Mouse (Mus musculus) skeletal muscle tissue, postnatal 0 days (tissue): ENCODE measurements around the gene Art5. TPM values are rescaled to one million over a fixed set of nuclear protein-coding genes. Genes with fewer than 3 reads are reported as not detected.

Source experiments
- polyA plus RNA-seq: library from polyadenylated mRNA; unstranded; fragments of >200 nt; fragmentation: Nextera tagmentation; extraction: Ambion mirVana; gene quantifications from 2 replicates; pipeline ENCODE4 v1.2.1, GENCODE M21; 2015

Art5 gene
- polyA plus RNA-seq: 21.8 and 25.9 TPM in 2 replicates

GRCm38 (mm10) chr7:102109171-102109570, at the start of gene Art5:
TSS of gene Art5 (minus strand) at chr7:102109489.

GRCm38 (mm10) chr7:102116579-102117331, 7.5 kb upstream of the Art5 start, which contains the start of gene Chrna10:
TSS of gene Chrna10 (minus strand) at chr7:102116828.

GRCm38 (mm10) chr7:102101487-102101886, 7.8 kb downstream of the Art5 start, which contains the start of gene Art1:
TSS of gene Art1 (plus strand) at chr7:102101743.

GRCm38 (mm10) chr7:102082816-102083215, 26.5 kb downstream of the Art5 start, which contains the start of gene Trpc2:
TSS of gene Trpc2 (plus strand) at chr7:102083116.

GRCm38 (mm10) chr7:102065046-102065891, 44.0 kb downstream of the Art5 start, which contains the start of the genes Rnf121, Xndc1 and Xntrpc:
TSS of gene Rnf121 (minus strand) at chr7:102065469.
TSS of gene Xndc1 (plus strand) at chr7:102065511.
TSS of gene Xntrpc (plus strand) at chr7:102065713.

Other genes with a start within 250 kb of the Art5 start
- gene Anapc15, start 245.8 kb downstream of the Art5 start, polyA plus RNA-seq: 27.1 and 30.5 TPM in 2 replicates
- gene Folr1, start 238.7 kb downstream of the Art5 start, polyA plus RNA-seq: 1.1 and 1.7 TPM in 2 replicates
- 111 and 138 TPM in 2 replicates for gene Lamtor1, start 203.6 kb downstream of the Art5 start, polyA plus RNA-seq
- gene Tomt, start 203.1 kb downstream of the Art5 start, polyA plus RNA-seq: not detected in 2 replicates
- gene Lrrc51, start 175.6 kb downstream of the Art5 start, polyA plus RNA-seq: 6.2 and 8.0 TPM in 2 replicates
- gene Numa1, start 175.4 kb downstream of the Art5 start, polyA plus RNA-seq: 22.6 and 29.4 TPM in 2 replicates
- gene Il18bp, start 90.8 kb downstream of the Art5 start, polyA plus RNA-seq: 2.0 and 2.3 TPM in 2 replicates
- gene Rnf121, start 44.0 kb downstream of the Art5 start, polyA plus RNA-seq: 15.8 and 16.1 TPM in 2 replicates
- 8.2 and 9.5 TPM in 2 replicates for gene Xndc1, start 44.0 kb downstream of the Art5 start, polyA plus RNA-seq
- 0.27 and 0.49 TPM in 2 replicates for gene Xntrpc, start 43.8 kb downstream of the Art5 start, polyA plus RNA-seq
- gene Trpc2, start 26.4 kb downstream of the Art5 start, polyA plus RNA-seq: 0.05 TPM in 1 of 2 replicates, not detected in the other
- 388 and 438 TPM in 2 replicates for gene Art1, start 7.7 kb downstream of the Art5 start, polyA plus RNA-seq
- 0.13 and 0.37 TPM in 2 replicates for gene Chrna10, start 7.3 kb upstream of the Art5 start, polyA plus RNA-seq
- gene Nup98, start 100.7 kb upstream of the Art5 start, polyA plus RNA-seq: 10.3 and 11.9 TPM in 2 replicates
- gene Pgap2, start 100.7 kb upstream of the Art5 start, polyA plus RNA-seq: 44.4 and 45.1 TPM in 2 replicates
- 40.2 and 53.1 TPM in 2 replicates for gene Rhog, start 146.6 kb upstream of the Art5 start, polyA plus RNA-seq
- gene Stim1, start 158.3 kb upstream of the Art5 start, polyA plus RNA-seq: 93.1 and 102 TPM in 2 replicates